Mouse (Mus musculus) adrenal gland, adult 8-10 months (tissue): ENCODE measurements around the gene Exoc7. TPM values are rescaled to one million over a fixed set of nuclear protein-coding genes. Genes with fewer than 3 reads are reported as not detected.

ENCODE experiments used
- DNase-seq: peaks from one replicate; pipeline ENCODE4 v3.0.0; 2022
- total RNA-seq, 4 experiments: library from RNA; stranded (reverse); gene quantifications; 2 replicates each; pipeline ENCODE4 v1.2.4; 2022

The Exoc7 gene
- total RNA-seq = 10 to 100 TPM; 61.0 to 83.9 (median 72.6) TPM

DNA sequence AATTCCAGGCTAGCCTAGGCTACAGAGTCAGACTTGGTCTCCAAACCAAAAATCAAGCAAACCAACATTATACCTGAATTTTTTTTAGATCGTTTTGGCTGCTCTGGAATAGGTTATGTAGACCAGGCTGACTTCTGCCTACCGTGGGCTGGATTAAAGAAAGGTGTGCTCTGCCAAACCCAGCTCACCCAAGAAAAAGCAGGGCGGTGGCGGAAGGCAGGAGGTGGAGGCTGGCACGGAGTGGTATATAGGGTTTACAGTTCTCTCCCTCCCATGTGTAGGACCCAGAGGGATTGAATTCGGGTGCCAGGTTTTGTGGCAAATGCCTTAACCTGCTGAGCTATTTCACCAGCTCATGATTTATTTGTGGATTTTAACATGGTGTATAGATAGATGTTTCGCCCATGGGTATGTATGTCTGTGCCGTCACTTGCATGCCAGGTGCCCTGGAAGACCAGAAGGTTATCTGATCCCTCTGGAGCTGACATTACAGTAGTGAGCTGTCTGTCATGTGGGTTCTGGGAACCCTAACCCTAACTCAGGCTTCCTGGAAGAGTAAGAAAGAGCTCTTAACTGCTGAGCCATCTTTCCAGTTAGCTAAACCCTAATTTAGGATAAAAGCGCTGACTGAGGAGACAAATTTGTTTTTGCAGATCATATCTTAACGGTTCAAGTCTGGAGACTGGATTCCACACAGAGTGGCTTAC, at the start of gene Exoc7:
TSS of gene Exoc7 (minus strand) at position 215 of the 707 bp plus-strand sequence.
- no peak for DNase-seq

- DNase-seq = no peak
These were observed 47.5 kb upstream of the Exoc7 start for GRCm38 (mm10) chr11:116354521-116354920.

DNA sequence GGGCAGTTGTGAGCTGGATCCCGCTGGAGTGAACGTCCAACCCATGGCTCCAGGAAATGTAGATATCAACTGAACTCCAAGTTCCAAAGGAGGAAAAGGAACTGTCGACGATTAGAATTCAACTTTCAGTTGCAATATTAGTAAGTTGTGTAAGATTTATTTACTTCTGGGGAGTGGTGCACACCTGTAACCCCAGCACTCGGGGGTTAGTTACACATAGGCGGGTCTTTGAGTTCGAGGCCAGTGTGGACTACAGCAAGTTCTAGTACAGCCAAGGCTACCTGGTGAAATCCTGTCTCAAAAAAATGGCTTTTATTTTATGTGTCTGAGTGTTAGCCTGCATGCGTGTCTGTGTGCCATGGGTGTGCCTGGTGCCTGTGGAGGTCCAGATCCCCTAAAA, 46.5 kb upstream of the Exoc7 start:
- no peak for DNase-seq

DNA sequence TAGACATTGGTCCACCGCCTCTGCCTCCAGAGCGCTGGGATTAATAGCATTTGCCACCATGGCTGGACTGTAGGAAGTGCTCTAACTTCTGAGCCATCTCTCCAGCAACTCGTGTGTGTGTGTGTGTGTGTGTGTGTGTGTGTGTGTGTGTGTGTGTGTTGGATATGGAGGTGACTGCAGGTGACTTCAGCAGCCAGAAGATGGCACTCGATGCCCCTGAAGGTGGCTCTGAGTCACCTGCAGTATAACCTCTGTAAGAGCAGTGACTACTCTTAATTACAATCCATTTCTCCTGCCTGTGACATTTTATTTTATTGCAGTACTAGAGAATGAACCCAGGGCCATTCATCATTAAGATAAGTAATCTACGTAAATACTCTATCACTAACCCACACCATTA, 44.3 kb upstream of the Exoc7 start:
- no peak for DNase-seq

- no peak for DNase-seq
These were observed 40.9 kb upstream of the Exoc7 start for GRCm38 (mm10) chr11:116347955-116348354.

- DNase-seq = no peak
These were observed 40.0 kb upstream of the Exoc7 start for GRCm38 (mm10) chr11:116347012-116347411.

DNA sequence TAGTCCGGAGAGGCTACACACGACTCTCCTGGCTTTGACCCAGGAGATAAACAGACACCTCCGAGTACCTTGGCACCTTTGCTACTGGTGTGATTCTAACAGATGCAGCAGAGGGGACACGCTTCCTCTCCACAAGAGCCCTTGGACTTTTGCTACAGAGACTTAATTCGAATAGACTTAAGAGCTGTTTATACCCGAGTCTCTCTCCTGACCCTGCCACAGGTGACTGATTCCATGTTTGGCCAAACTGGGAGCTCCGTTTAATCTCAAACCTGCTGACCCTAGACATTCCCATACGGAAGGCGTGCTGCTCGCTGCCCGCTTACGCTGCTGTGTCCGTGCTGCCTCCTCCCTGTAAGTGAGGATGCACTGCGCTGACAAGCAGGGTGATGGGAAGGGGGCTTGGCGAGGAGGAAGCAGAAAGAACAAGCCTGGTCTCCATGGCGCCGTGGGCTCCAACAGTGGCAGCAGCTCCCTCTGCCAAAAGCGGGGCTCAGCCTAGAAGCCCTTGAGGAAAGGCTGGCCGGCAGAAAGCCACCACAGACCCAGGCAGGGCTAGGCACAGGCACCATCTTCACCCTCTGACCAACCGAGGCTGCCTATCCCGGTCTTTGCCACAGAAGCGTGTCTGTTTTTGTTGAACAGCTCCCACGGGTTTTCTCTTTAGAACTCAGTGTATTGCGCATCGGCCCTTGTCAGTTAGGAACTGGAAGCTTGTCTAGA, 35.2 kb upstream of the Exoc7 start:
- no peak for DNase-seq

DNA sequence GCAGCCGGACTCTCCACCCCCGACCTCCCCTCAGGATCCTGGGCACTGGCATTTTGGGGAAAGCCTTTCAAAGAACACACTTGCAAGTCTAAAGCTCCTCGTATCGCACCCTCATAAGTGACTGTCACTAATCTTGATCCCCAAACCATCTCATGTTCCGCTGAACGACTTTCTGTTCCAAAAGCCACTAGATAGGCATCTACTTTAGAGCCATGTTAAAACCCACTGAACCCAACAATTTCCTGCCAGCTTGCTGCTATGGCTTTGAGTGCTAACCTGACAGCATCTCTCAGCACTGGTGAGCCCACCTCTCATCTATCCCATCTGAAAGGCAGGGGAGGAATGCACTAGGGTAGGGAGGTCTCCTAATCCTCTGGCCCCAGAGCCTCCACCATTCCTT, 30.5 kb upstream of the Exoc7 start:
- no peak for DNase-seq

- DNase-seq = no peak
These were observed 30.0 kb upstream of the Exoc7 start for GRCm38 (mm10) chr11:116337000-116337399.

- no peak for DNase-seq
These were observed 29.4 kb upstream of the Exoc7 start for GRCm38 (mm10) chr11:116336393-116336792.

DNA sequence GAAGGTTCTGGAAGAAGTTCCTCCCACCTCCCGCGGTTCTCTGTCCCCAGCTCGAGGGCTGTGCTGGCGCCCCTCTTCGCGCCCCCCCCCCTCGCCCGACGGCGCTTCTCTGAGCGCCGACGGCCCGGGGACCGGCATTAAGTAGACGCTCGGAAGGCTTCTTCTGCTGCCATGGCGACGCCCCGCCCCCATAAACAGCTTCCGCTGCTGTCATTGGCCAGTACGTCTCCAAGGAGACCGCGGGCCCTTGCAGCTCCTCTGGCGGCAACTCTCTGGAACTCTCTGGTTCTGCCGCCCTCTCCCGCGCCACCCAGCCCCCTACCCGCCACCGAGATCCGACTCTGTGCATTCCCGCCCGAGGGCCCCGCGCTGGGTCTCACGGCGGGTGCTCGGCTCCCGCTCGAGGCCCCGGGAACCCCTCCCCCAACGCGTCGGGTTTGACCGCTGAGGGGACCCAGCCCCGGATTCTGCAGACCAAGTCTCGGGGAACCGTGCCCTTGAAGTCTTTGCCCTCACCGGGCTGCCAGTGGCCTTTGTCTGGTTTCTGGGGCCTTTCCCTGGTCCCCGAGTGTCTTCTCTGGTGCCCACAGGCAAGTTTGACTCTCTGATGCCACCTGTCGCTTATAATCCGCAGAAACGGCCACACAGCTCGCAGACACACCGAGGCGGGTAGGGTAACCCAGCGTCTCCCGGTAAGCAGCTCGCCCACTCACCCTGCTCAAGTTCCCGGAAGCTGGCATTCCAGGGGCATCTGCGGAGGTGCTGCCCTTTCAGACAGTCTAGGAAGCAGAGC, 28.4 kb upstream of the Exoc7 start, which contains the start of gene Foxj1:
TSS of gene Foxj1 (minus strand) at position 156 of the 793 bp plus-strand sequence.
- DNase-seq = peak; percentile 93

DNA sequence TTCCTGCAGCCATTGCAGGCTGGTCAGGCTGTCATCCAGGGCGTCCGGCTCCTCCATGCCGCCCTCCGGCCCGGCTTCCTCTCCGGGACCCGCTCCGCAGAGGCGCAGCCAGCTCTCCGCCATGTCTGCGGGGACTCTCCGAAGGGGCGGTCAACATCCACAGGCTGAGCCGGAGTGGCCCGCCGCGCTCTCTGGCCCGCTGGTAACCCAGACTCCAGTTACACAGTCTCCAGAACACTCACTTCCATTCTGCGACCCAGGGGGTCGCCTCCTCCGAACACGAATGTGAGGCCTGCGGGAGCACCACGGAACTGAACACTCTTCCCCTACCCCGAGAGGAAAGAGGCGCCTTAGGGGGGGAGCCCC, 27.4 kb upstream of the Exoc7 start:
- DNase-seq = no peak

GRCm38 (mm10) chr11:116333526-116334416, 26.7 kb upstream of the Exoc7 start:
- no peak for DNase-seq

DNA sequence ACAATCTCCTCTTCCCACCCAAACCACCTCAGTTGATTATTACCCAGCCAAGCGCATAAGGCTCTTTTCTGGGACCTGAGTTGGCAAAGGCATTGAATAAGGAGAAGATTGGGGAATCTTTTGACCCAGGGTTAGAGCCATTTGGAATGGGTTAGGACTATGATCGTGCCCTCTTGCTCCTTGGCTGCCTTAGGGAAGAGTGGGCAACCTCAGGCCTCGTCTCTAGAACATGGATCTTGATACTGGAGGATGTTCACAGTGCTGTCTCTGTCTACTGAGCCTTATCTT, 25.9 kb upstream of the Exoc7 start:
- no peak for DNase-seq

DNA sequence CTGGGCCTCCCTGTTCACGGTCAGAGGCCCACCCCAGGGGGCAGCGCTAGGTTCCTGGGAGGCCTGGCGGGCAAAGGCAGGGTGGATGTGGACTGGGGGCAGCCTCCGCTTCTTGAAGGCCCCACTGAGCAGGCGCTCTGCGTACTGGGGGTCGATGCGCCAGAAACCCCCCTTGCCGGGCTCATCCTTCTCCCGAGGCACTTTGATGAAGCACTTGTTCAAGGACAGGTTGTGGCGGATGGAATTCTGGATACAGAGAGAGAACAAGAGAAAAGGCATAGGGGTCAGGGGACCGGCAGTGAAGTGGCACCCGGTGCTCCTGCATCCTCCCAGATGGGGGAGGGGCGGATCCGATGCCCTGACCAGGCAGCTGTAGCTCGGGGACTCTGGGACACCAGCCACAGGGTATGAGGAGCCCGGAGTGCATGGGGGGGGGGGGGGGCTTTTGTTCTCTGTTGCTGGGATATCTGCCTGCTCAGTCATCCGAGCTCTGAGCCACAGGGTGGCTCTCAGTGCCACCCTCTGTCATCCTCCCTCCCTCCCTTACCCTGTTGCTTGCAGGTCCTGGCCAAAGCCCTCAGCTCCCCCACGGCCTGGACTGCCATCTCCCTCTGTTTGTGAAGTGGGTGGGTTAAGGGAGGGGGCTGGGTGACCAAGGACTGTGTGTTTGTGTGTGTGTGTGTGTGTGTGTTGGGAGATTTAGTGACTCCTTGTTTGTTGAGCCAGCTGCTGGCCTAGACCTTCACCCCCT, 25.4 kb upstream of the Exoc7 start:
- DNase-seq = no peak

- DNase-seq = no peak
These were observed 23.1 kb upstream of the Exoc7 start for GRCm38 (mm10) chr11:116330211-116330518.

- no peak for DNase-seq
These were observed 22.5 kb upstream of the Exoc7 start for GRCm38 (mm10) chr11:116329314-116330210.

GRCm38 (mm10) chr11:116326963-116327603, 20.1 kb upstream of the Exoc7 start:
- DNase-seq = no peak

GRCm38 (mm10) chr11:116318719-116319659, 12.0 kb upstream of the Exoc7 start:
- peak; percentile 66 for DNase-seq
